Mouse (Mus musculus) adrenal gland, adult 18-20 months (tissue): Measurements from ENCODE around the gene Esrrg. TPM values are rescaled to one million over a fixed set of nuclear protein-coding genes. Genes with fewer than 3 reads are reported as not detected.

ENCODE experiments used
- DNase-seq, 2 experiments: peaks; one replicate each; pipeline ENCODE4 v3.0.0; 2021 to 2022; ENCODE audit warnings: low spot score in 2 of 2
- total RNA-seq, 2 experiments: library from RNA; stranded (reverse); gene quantifications; 1 replicate in 1 of 2; 2 replicates in 1 of 2; pipeline ENCODE4 v1.2.3; 2021

Esrrg gene
- total RNA-seq, 2 experiments from 2014 or later, result 13.2 to 13.4 TPM

DNA sequence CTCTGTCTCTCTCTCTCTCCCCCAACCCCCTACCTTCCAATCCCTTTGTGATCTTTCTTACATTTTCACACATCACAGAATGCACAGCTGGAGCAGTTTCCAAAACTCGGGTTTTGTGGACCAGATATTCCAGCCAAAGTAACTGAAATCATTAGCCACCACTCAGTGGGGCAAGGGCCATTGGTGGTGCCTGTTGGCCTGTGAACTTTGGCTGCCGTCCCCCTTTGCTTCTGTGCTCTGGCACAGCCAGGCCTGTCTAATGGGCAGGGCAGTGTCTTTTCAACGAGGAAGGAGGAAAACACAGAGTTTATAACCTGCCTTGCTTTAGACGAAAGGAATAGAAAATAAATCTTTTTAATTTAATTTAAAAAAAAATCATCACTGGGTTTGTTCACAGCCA, 531.6 kb downstream of the Esrrg start:
- no peak for DNase-seq

DNA sequence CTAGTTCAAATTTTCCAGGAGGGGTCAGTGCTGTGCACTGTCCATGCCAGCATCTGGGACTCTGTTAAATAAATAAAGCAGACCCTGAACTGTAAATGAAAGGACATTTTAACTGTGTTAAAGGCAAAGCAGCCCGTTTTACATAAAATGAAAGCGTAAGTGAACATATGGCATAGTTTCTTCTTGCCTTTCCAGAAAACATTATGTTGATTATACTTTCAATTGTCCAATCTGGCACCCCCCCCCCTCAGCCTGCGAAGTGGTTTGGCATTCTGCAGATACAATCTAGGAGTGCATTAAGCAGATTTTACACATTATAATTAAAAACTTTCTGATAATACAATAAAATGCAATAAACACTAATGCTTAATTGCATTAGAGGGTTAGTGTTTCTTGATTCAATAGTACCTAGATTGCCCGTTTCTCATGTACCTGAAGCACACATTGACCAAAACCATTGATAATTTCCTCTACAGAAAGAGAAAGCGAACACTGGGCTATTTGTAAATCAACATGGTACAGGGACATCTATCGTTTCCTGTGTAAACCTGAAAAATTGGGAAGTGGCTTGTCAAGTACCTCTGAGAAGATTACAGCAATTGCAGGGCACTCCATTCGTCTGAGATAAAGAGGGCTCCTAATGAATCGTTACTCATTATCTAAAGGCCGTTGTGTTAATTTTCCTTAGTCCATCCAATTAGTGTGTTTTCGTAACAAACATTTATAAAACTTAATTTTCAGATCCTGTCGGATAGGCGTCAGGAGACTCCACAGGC, 539.0 kb downstream of the Esrrg start:
- no peak for DNase-seq

DNA sequence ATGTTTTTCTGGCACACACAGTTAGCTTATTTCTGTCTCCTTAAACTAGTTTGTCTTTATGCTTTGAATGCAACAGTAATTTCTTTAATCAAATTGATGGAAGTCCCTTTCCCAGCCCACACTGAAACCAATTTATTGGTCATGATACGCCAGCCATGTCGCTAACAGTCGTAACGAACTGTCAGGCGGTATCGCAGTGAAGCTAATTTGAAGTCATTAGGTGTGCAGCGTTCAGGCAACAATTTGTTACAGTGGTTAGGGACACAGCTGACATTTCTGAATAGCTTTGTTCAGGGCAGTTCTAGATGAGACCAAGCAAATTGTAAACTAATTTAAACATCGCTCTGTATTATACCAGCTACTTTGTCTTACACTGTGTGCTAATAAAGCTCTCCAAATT, 542.5 kb downstream of the Esrrg start:
- no peak for DNase-seq

DNA sequence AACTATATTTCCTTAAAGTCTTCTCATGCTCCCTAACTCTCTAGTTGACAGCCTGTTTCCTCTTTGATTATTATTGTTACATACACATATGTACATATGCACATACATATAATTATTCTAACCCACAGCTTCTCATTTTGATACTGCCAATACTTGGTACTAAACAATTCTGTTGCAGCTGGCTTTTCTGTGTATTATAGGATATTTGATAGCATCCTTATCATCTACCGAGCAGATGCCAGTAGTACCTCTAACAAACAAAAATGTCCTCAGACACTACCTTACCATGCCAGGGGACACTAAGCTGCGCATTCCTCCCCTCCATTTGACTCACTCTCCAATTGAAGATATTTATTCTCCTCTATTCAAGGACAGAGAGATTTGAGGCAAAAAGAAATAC, 543.4 kb downstream of the Esrrg start:
- DNase-seq, result no peak

DNA sequence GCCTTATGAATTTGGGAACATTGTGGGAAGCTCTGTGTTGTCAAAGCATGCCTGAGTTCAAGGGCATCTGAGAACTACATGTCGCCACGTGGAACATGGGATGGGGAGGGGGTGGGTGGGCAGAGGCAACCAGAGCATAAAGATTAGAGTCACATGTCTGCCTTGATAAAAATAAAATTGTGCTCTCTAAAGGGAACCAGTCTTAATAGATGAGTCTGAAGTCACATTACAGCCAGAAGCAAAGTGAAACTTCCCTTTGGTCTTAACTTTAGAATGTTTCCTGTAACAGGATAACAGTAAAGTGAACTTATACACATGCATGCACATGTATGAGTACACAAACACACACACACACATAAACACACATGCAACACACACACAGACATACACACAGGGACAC, 545.1 kb downstream of the Esrrg start:
- DNase-seq, result no peak

DNA sequence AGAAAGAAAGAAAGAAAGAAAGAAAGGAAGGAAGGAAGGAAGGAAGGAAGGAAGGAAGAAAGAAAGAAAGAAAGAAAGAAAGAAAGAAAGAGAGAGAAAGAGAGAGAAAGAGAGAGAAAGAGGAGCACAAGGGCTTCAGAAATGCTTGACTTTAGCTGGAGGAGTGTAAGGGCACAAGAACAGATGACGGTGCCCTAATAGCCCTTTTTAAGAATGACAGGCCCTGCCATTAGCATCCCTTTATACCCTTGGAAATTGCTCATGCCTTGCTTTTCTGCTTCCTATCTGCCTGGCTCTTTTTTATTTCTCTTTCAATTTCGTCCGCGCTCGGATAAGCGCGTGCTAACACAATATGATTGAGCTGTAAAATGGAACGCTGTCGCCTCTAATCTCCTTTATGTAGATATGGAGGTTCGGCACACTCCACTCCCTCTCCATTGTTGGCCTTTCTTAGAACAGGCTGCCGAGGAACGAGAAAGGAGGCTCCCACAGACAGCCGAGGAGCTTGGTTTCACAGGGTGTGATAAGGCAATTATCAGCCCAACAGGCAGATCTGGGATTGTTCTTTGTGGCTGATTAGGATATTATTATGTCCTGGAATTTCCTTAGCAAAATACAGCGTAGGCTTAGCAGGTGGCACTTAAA, 546.0 kb downstream of the Esrrg start:
- no peak for DNase-seq

DNA sequence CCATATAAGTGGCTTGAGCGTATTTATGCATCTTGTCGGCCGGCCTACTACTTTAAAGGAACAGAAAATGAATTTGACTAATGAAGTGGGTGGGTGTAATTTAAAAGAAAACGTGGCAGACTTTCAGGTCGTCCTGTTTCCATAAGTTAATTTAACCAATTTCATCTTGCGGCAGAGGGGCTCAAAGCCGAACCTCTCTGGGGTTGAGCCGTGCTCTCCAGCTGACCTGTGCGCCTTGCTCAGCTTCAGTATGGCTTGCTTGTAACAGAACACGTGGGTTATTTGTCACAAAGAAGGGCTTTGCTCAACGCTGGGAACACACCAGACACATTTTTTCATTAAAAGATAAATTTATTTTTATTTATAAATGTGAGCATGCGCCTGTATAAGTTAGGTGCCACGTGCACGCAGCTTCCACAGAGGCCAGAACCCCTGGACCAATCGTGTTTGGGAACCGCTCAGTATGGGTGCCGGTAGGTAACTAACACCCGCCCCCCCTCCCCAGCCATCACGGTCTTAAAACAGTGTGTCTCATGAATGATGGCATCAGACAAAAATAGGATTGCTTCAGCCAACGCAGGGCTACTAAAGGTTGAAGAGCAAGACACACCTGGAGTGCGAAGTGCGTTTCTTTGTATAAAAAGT, 546.7 kb downstream of the Esrrg start:
- DNase-seq, result no peak

DNA sequence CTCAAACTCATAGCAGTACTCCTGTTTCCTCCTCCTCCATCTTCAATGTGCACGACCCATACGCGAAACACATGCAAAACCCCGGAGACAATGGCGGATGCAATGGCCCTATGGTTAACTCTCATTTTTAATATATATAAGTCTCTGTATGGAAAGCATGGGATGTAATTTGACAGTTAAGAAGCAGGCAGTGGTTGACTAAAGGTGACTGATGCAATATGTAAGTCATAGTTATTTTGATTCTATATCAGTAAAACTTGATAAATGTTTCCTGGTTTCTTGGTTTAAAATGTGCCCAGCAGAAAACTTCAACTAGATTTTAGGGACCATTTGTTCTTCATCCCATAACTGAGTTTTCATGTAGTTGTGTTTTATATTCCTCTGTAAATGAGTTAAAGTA, 547.9 kb downstream of the Esrrg start:
- no peak for DNase-seq

DNA sequence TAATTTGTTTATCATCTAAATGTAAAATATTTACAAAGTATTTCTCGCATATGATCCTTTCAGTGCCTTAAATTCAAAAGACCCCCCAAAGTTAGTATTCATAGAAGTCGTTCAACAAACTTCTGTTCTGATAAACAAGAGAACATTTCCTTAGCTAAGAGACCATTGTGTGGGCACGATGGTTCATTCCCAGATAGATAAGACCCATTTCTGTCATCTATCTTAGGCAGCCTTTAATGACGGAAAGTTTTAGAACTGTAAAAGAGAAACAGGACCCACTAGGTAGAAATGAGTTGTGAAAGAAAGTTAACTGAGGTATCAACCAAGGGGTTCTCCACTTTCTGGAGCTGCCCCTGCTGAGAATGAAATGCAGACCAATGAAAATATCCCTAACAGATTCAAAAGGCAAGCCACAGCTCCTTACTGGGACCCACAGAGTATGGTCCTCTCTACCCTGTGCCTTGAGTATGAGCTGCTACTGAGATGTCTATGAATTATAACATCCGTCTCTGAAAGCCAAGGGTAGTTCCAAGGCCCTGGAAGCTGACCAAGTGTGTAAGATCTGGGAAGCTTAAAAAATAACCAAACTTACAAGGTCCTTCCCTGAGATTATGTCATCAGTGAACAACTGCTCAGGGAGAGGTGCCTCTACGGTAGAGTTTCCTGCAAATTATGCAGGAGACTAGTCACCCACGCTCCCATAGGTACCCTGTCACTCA, 548.8 kb downstream of the Esrrg start:
- peak in 1 of 2 experiments; percentile 41 for DNase-seq

DNA sequence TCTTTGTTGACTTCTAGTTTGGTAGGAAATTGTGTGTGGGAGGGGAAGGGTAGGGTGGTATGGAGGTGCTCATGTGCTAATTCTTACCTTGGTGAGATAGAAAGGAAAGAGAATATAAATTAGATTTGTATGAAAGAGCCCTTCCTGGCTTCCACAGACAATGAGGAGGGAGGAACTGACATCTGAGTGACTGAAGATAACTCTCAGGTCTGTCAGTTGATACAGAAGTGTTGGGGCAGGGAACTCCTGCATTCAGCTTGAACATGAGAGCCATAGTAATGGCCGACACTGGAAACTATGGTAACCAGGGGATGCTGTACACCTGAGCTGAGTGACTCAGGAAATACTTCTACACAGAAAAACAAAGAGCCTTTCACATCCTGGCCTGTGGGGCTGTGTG, 550.1 kb downstream of the Esrrg start:
- DNase-seq, result no peak

DNA sequence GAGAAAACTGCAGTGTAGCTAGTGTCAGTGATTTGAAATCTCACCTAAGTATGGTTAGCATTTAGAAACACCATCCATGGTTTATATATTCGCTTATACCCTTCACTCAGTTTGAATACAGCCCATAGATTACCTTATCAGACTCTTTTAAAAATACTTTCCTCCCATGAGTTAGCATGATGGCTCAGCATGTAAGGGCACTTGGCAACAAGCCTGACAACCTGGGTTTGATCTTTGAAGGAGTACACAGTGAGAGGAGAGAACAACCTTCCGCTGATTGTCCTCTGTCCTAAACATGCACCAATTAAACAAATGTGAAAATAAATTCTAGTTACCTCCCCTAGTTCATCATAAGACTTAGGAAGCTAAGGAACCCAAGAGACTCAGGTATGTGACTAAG, 550.5 kb downstream of the Esrrg start:
- DNase-seq, result no peak

DNA sequence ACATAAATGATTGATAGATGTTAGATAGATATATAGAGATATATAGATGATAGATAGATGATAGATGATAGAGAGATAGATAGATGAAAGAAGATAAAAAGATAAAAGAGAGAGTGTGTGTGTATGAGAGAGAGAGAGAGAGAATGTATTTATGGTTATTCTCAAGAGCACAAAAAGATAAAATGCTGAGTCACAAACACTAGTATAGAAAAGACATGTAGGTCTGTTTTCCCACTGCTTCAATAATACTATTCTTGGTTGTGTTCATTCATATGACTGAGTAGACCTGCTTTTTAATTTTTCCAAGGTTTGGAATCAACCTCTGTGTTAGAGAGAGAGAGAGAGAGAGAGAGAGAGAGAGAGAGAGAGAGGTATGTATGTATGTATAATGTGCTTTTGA, 554.5 kb downstream of the Esrrg start:
- DNase-seq, result no peak

DNA sequence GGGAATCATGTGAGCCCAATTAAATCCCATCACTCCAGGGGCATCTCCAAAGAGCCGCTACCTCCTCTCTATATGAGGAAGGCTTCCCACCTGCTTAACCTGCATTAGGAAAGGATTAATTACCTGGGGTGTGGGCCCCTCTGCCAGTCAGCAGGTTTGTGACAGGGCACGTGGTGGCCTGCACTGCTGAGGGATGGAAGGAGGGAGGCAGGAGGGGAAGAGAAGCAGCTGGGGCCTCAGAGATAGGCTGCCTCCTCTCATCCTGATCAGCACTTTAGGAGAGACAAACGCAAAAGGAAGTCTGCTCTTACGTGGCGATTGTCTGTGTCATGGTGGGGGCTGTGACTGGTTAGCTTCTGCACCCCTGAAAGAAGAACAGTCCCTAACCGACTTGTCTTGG, 555.7 kb downstream of the Esrrg start:
- DNase-seq, result no peak

DNA sequence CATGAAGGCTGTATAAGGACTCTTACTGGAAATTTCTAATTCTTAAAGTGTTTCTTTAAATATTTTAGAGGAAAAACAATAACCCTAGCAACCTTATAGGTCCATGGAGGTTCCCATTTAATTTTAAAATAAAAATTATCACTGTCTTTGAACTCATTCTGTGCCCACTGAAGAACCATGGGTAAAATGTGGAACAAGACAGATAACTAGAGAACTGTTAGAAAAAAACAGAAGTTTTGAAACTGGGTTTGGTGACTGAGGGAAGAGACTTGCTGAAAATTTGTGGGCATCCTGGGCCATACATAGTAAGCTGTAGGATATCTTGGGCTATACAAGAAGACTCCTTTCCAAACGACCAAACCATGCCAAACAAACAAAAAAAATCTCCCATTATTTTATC, 565.3 kb downstream of the Esrrg start:
- DNase-seq, result no peak

DNA sequence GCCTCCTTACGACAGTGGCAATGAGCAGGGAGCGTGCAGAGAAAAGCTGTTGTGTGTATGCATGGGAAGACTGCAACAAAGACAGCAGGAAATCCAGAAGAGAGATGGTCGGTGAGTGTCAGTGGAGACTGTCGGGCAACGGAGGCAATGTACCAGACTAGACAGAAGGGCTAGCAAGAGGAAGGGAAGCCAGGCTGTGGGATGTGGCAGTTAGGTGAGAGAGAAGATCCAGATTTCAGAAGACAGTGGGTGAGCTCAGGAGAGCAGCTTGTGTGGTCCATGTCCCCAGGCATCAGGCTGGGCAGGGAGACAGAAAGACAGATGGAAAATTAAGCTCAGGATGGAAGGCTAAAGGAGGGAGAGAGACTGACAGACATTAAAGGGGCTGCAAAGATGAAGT, 574.4 kb downstream of the Esrrg start:
- no peak for DNase-seq

DNA sequence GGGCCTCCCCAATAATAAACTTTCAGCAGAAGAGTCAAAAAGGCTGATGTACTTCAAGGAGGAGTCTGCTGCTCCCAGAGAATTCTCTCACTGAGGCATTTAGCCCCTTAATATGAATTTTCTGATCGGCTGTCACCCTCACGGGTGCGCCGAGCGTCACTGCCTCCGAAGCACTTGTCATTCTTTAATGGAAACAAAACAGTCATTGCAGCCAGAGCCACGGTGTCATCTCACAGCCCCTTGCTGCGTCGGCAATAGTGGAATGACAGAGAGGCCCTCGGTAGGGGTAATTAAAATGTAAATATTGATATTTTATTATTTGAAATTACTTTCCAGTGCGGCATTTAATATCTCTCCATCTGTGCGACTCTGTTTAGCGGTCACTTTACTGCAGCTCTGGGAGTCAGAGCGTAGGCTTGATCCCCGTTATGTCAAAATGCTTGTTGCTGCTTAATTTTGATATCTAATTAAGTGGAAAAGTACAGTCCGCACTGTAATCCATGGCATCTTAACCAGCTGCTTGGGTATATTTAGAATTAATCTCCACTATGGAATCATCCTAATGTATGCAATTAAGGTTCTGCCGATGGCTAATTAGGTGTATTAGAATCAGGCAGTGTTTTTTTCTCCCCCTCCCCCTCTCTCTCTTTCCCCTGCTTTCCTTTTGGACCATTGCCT, 578.0 kb downstream of the Esrrg start:
- no peak for DNase-seq

DNA sequence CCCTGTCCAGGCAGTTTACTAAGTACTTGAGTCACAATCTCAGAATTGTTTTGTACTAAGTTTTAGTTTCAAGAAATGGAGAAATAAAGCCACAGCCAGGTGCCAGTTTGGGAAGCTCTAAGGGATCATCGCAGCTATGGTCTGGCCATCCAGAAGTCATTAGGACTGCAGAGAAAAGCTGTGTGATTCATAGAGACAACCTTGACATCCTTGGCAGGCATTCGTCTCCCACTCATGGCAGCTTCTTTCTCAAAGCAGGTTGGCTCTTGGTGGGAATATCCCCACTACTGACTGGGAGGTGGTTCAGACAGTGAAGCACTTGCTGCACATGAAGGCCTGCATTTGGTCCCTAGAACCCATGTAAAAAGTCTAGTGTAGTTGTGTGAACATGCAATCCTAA, 584.4 kb downstream of the Esrrg start:
- DNase-seq, result peak in 1 of 2 experiments; percentile 6

DNA sequence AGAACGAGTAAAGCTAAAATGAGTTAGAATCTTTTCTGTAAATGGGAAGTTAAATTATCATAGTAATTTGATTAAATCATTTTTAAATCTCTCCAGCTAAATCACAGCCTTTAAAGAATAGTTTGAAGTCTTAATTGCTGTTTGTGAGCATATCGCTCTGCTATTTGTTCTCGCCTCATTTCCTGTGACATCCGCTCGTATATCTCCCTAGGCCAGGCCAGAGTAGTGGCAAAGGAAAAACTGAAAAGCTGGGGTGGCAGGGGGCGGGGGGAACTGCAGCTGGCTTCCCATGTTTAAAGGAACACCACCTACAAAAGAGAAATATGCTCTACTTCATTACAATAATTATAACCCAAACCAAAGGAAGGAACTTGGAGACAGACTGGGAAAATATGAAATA, 598.8 kb downstream of the Esrrg start:
- DNase-seq, result no peak

DNA sequence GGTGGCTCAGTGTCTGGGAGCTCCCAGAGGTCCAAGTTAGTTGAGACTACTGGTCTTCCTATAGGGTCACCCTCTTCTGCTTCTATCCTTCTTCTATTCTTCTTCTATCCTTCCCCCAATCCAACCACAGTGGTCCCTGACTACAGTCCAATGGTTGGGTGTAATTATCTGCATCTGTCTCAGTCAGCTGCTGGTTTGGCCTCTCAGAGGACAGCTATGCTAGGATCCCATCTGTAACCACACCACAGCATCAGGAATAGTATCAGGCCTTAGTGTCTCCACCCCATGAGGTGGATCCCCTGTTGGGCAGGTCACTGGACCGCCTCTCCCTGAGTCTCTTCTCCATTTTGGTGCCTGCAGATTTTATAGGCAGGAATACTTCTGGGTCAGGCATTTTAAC, 600.4 kb downstream of the Esrrg start:
- no peak for DNase-seq

DNA sequence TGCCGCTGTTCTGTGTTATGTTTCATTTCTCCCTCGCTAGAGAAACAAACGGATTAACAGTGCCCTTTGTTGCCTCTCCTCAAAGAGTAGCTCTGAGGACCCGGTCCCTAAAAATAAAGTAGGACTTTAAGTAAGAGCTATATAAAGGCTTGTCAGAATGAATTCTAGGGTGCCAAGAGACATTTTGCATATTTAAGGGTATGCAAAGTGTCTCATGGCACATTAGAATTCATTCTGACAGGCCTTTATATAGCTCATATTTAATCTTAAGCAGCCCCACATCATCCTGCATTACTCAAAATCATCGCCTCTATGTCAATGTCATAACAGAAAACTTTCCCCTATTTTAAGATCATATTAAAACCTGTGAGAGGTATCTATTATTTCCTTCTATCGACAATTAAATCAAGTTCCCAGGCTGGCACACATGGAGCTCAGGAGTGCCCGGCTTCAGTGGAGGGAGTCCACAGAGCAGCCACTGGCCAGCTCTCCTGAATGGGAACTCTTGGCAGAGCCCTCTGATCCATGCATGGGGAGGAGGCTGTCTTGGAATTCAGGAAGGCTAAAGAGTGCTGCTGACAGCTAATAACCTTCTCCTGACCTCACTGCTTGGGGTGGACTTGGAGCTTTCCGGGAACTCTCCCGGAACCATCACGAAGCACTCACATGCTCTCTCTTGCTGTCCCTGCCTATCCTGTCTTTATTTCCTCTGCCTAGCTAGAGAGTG, 606.5 kb downstream of the Esrrg start:
- no peak for DNase-seq
